Mouse (Mus musculus): Measurements from ENCODE around the gene Best3. TPM values are rescaled to one million over a fixed set of nuclear protein-coding genes. Genes with fewer than 3 reads are reported as not detected.

The Best3 gene
- polyA plus RNA-seq, 1 experiment from 2014 or later: 0.58 TPM

GRCm38 (mm10) chr10:116980273-116980672 is 5.8 kb upstream of the Best3 start:
- H3K9me3 ChIP-seq (replicated peaks): no peaks in the 10 kb centered on the region
- no peak overlapping the region for H3K4me2 ChIP-seq
- no peaks in the 10 kb centered on the region for H3K4me1 ChIP-seq (replicated peaks)
- H3K4me3 ChIP-seq: no peak overlapping the region
- no peak overlapping the region for H3K27ac ChIP-seq
- no peaks in the 10 kb centered on the region for H3K27me3 ChIP-seq
- 58% methylated on average over 4 of the region's 4 CpGs for WGBS
- no peak overlapping the region for H3K9ac ChIP-seq
- no peaks in the 10 kb centered on the region for H3K36me3 ChIP-seq
- ATAC-seq (replicated peaks; ENCODE audit: insufficient number of reproducible peaks, insufficient read depth, low FRiP score, low read depth): no peak

- WGBS: 79% methylated on average over 3 of the region's 3 CpGs
- Histone ChIP-seq H3K4me3 (no peak overlapping the region), H3K4me2 (no peak overlapping the region), H3K27ac (no peak overlapping the region), H3K36me3 (no peaks in the 10 kb centered on the region), H3K27me3 (no peaks in the 10 kb centered on the region), H3K9ac (no peak overlapping the region), H3K4me1 (replicated peaks) (no peaks in the 10 kb centered on the region), H3K9me3 (replicated peaks) (no peaks in the 10 kb centered on the region)
- no peak for ATAC-seq (replicated peaks; ENCODE audit: insufficient number of reproducible peaks, insufficient read depth, low FRiP score, low read depth)
Measured at GRCm38 (mm10) chr10:116980888-116981287, 5.2 kb upstream of the Best3 start.

GRCm38 (mm10) chr10:116982526-116982925 is 3.6 kb upstream of the Best3 start:
- no peak overlapping the region for H3K4me3 ChIP-seq
- H3K27ac ChIP-seq: no peak overlapping the region
- H3K4me2 ChIP-seq: no peak overlapping the region
- no peaks in the 10 kb centered on the region for H3K27me3 ChIP-seq
- 62% methylated on average over 4 of the region's 4 CpGs for WGBS
- no peak overlapping the region for H3K9ac ChIP-seq
- peaks cover 11% of the 10 kb centered on the region for H3K4me1 ChIP-seq (replicated peaks)
- no peak for ATAC-seq (replicated peaks; ENCODE audit: insufficient number of reproducible peaks, insufficient read depth, low FRiP score, low read depth)
- H3K9me3 ChIP-seq (replicated peaks): no peaks in the 10 kb centered on the region
- no peaks in the 10 kb centered on the region for H3K36me3 ChIP-seq

- Histone ChIP-seq H3K9ac (no peak overlapping the region), H3K4me3 (no peak overlapping the region), H3K9me3 (replicated peaks) (no peaks in the 10 kb centered on the region), H3K27ac (no peak overlapping the region), H3K4me2 (no peak overlapping the region), H3K27me3 (no peaks in the 10 kb centered on the region), H3K4me1 (replicated peaks) (peaks cover 11% of the 10 kb centered on the region), H3K36me3 (no peaks in the 10 kb centered on the region)
- whole genome bisulfite sequencing: 69% methylated on average over 12 of the region's 12 CpGs
- no peak for ATAC-seq (replicated peaks; ENCODE audit: insufficient number of reproducible peaks, insufficient read depth, low FRiP score, low read depth)
Measured at GRCm38 (mm10) chr10:116984836-116985235, 1.3 kb upstream of the Best3 start.

- Histone ChIP-seq H3K9me3 (replicated peaks) (no peaks in the 10 kb centered on the region), H3K27ac (no peak overlapping the region), H3K36me3 (no peaks in the 10 kb centered on the region), H3K4me3 (no peak overlapping the region), H3K27me3 (no peaks in the 10 kb centered on the region), H3K4me2 (no peak overlapping the region), H3K4me1 (replicated peaks) (peaks cover 12% of the 10 kb centered on the region), H3K9ac (no peak overlapping the region)
- WGBS: 81% methylated on average over 8 of the region's 8 CpGs
- ATAC-seq (replicated peaks; ENCODE audit: insufficient number of reproducible peaks, insufficient read depth, low FRiP score, low read depth): no peak
Measured at GRCm38 (mm10) chr10:116993971-116994370, 7.9 kb downstream of the Best3 start.

- H3K27me3 ChIP-seq: no peaks in the 10 kb centered on the region
- H3K36me3 ChIP-seq: no peaks in the 10 kb centered on the region
- no peak overlapping the region for H3K4me2 ChIP-seq
- no peak for ATAC-seq (replicated peaks; ENCODE audit: insufficient number of reproducible peaks, insufficient read depth, low FRiP score, low read depth)
- H3K9ac ChIP-seq: no peak overlapping the region
- H3K27ac ChIP-seq: no peak overlapping the region
- H3K4me1 ChIP-seq (replicated peaks): peaks cover 12% of the 10 kb centered on the region
- H3K9me3 ChIP-seq (replicated peaks): no peaks in the 10 kb centered on the region
- H3K4me3 ChIP-seq: no peak overlapping the region
- WGBS: 82% methylated on average over 5 of the region's 5 CpGs
Measured at GRCm38 (mm10) chr10:116995162-116995561, 9.0 kb downstream of the Best3 start.

GRCm38 (mm10) chr10:116995584-116996235 is 9.6 kb downstream of the Best3 start:
- Histone ChIP-seq H3K36me3 (no peaks in the 10 kb centered on the region), H3K4me1 (replicated peaks) (peaks cover 16% of the 10 kb centered on the region), H3K4me3 (no peak overlapping the region), H3K27me3 (no peaks in the 10 kb centered on the region), H3K4me2 (peak overlapping the region; percentile 16; the same call in 1 of the 2 replicates), H3K9me3 (replicated peaks) (no peaks in the 10 kb centered on the region), H3K27ac (peak overlapping the region; percentile 59), H3K9ac (no peak overlapping the region)
- WGBS: 69% methylated on average over 6 of the region's 6 CpGs
- ATAC-seq (replicated peaks; ENCODE audit: insufficient number of reproducible peaks, insufficient read depth, low FRiP score, low read depth): no peak

- Histone ChIP-seq H3K4me2 (peak overlapping the region; percentile 16; the same call in 1 of the 2 replicates), H3K36me3 (no peaks in the 10 kb centered on the region), H3K4me3 (no peak overlapping the region), H3K9ac (no peak overlapping the region), H3K4me1 (replicated peaks) (peaks cover 21% of the 10 kb centered on the region), H3K27me3 (no peaks in the 10 kb centered on the region), H3K9me3 (replicated peaks) (no peaks in the 10 kb centered on the region), H3K27ac (peak overlapping the region; percentile 59)
- peak; percentile 85 for ATAC-seq (replicated peaks; ENCODE audit: insufficient number of reproducible peaks, insufficient read depth, low FRiP score, low read depth)
- 30% methylated on average over 6 of the region's 6 CpGs for WGBS
Measured at GRCm38 (mm10) chr10:116996236-116996600, 10.1 kb downstream of the Best3 start.

GRCm38 (mm10) chr10:116998716-116999455 is 12.8 kb downstream of the Best3 start:
- no peak overlapping the region for H3K4me3 ChIP-seq
- H3K9me3 ChIP-seq (replicated peaks): no peaks in the 10 kb centered on the region
- WGBS: 72% methylated on average over 17 of the region's 17 CpGs
- no peak overlapping the region for H3K27ac ChIP-seq
- ATAC-seq (replicated peaks; ENCODE audit: insufficient number of reproducible peaks, insufficient read depth, low FRiP score, low read depth): no peak
- H3K36me3 ChIP-seq: no peaks in the 10 kb centered on the region
- no peaks in the 10 kb centered on the region for H3K27me3 ChIP-seq
- H3K4me2 ChIP-seq: no peak overlapping the region
- peaks cover 21% of the 10 kb centered on the region for H3K4me1 ChIP-seq (replicated peaks)
- H3K9ac ChIP-seq: no peak overlapping the region

- Histone ChIP-seq H3K4me1 (replicated peaks) (peaks cover 19% of the 10 kb centered on the region), H3K27me3 (no peaks in the 10 kb centered on the region), H3K27ac (peak overlapping the region; percentile 44), H3K9me3 (replicated peaks) (no peaks in the 10 kb centered on the region), H3K9ac (no peak overlapping the region), H3K36me3 (no peaks in the 10 kb centered on the region), H3K4me2 (peak overlapping the region; percentile 33), H3K4me3 (no peak overlapping the region; the same call in 1 of the 2 replicates)
- ATAC-seq (replicated peaks; ENCODE audit: insufficient number of reproducible peaks, insufficient read depth, low FRiP score, low read depth): 0 out of 2 replicates have a peak, but pooled peaks have one; percentile 29
- WGBS: 37% methylated on average over 12 of the region's 12 CpGs
Measured at GRCm38 (mm10) chr10:117000975-117001374, 14.9 kb downstream of the Best3 start.

- Histone ChIP-seq H3K4me2 (no peak overlapping the region), H3K4me1 (replicated peaks) (peaks cover 16% of the 10 kb centered on the region), H3K27ac (no peak overlapping the region), H3K4me3 (no peak overlapping the region), H3K9ac (no peak overlapping the region), H3K27me3 (no peaks in the 10 kb centered on the region), H3K9me3 (replicated peaks) (no peaks in the 10 kb centered on the region), H3K36me3 (no peaks in the 10 kb centered on the region)
- 76% methylated on average over 5 of the region's 5 CpGs for WGBS
- no peak for ATAC-seq (replicated peaks; ENCODE audit: insufficient number of reproducible peaks, insufficient read depth, low FRiP score, low read depth)
Measured at GRCm38 (mm10) chr10:117004695-117005094, 18.6 kb downstream of the Best3 start.

Measured in heart, embryonic 15.5 days (tissue).